8 mouse cellular contexts compared by ENCODE assay signal in the genomic region with DNA sequence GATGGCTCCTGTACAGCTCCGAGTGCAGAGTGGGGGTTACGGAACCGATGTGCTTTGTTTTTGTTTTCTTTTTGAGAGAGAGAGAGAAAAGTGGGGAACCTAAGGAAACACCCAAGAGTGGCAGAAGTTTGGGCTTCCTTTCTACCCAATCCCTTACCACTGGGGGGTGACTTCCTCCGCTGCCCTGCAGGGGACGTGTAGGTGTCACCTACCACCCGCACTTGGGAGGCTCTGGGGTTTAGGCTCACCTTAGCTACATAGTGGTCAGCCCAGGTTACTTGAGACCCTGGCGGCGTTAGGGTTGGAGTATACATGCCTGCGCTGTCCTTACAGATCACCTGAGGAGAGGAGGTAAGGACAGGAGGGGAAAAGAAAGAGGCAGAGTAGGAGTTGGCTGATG. TPM values are rescaled to one million over a fixed set of nuclear protein-coding genes. Genes with fewer than 3 reads are reported as not detected.
DNase-seq lines count a peak whose midpoint lies in the region; ATAC-seq and TF ChIP-seq lines count a peak whose summit lies in the region.

No protein-coding gene starts in this region.

- peak overlapping the region; percentile 98 for H3K4me3 ChIP-seq in megakaryocyte, embryonic 14.5 days (replicated peaks)
- H3K4me3 ChIP-seq in heart, embryonic 11.5 days (ENCODE audit: low read depth, low read length), result no peak overlapping the region
- no peak overlapping the region for H3K4me3 ChIP-seq in liver, embryonic 12.5 days
- H3K4me3 ChIP-seq in thymus, adult 2 months (ENCODE audit: control insufficient read depth, insufficient read depth, low read length), result no peak overlapping the region

- peaks cover 27% of the 10 kb centered on the region for H3K9me3 ChIP-seq in megakaryocyte, embryonic 14.5 days
- no peaks in the 10 kb centered on the region; the same call in 1 of the 2 replicates for H3K9me3 ChIP-seq in heart, embryonic 11.5 days (replicated peaks; ENCODE audit: control insufficient read depth, low read length)
- peaks cover 7% of the 10 kb centered on the region; the same call in 1 of the 2 replicates for H3K9me3 ChIP-seq in liver, embryonic 12.5 days (replicated peaks)

- peak overlapping the region; percentile 89 for H3K4me2 ChIP-seq in heart, embryonic 11.5 days
- peak overlapping the region; percentile 76 for H3K4me2 ChIP-seq in liver, embryonic 12.5 days

- H3K27me3 ChIP-seq in megakaryocyte, embryonic 14.5 days (replicated peaks), result peaks cover 3% of the 10 kb centered on the region
- H3K27me3 ChIP-seq in heart, embryonic 11.5 days (ENCODE audit: control insufficient read depth, insufficient read depth, low read length), result no peaks in the 10 kb centered on the region
- H3K27me3 ChIP-seq in liver, embryonic 12.5 days (replicated peaks), result no peaks in the 10 kb centered on the region
- H3K27me3 ChIP-seq in thymus, adult 2 months (ENCODE audit: control insufficient read depth, insufficient read depth, low read length), result no peaks in the 10 kb centered on the region

- DNase-seq in thymus, adult 2 months, result peak; percentile 43
- no peak for DNase-seq in ovary, postnatal 36 days (ENCODE audit: low spot score)
- DNase-seq in left cerebral cortex, postnatal 4 days, result no peak
- DNase-seq in left cerebral cortex, postnatal 10 days (ENCODE audit: extremely low spot score in 1 of 2, low spot score in 2 of 2), result no peak

- no peak overlapping the region; the same call in 1 of the 2 replicates for H3K9ac ChIP-seq in heart, embryonic 11.5 days (ENCODE audit: low read depth, low read length)
- H3K9ac ChIP-seq in liver, embryonic 12.5 days, result 0 out of 2 replicates have a peak overlapping the region, but pooled peaks have one; percentile 42

- no peak overlapping the region for H3K27ac ChIP-seq in heart, embryonic 11.5 days (ENCODE audit: low read depth, low read length)
- H3K27ac ChIP-seq in liver, embryonic 12.5 days, result no peak overlapping the region
- H3K27ac ChIP-seq in thymus, adult 2 months (ENCODE audit: control insufficient read depth, insufficient read depth, low read length), result peak overlapping the region; percentile 65

- H3K36me3 ChIP-seq in megakaryocyte, embryonic 14.5 days (replicated peaks; ENCODE audit: low read length), result peaks cover 23% of the 10 kb centered on the region
- H3K36me3 ChIP-seq in heart, embryonic 11.5 days (ENCODE audit: control insufficient read depth, insufficient read depth, low read length), result no peaks in the 10 kb centered on the region
- no peaks in the 10 kb centered on the region for H3K36me3 ChIP-seq in liver, embryonic 12.5 days
- H3K36me3 ChIP-seq in thymus, adult 2 months (ENCODE audit: control insufficient read depth, insufficient read depth, low read length), result no peaks in the 10 kb centered on the region

- ATAC-seq in megakaryocyte, adult 5-6 weeks (ENCODE audit: poor library complexity, severe bottlenecking), result no peak
- ATAC-seq in heart, embryonic 11.5 days (replicated peaks; ENCODE audit: insufficient number of reproducible peaks, low FRiP score, low TSS enrichment), result no peak
- no peak for ATAC-seq in liver, embryonic 12.5 days

- intact Hi-C loops in left cerebral cortex, postnatal 4 days (cut with DNase I), result loop anchor here (5.0 kb wide), 1 partner anchor 346 kb away; no protein-coding TSS in a partner anchor
- intact Hi-C loops in left cerebral cortex, postnatal 10 days (cut with DNase I), result loop anchor here (5.0 to 10.0 kb wide), 2 partner anchors 66 to 608 kb away; no protein-coding TSS in a partner anchor

- no peak for TF ChIP-seq POLR2A in thymus, adult 2 months (IDR thresholded peaks at IDR 0.05; ENCODE audit: control insufficient read depth, extremely low read depth, insufficient read depth, low read length, poor library complexity)

- H3K4me1 ChIP-seq in megakaryocyte, embryonic 14.5 days, result peaks cover 48% of the 10 kb centered on the region
- H3K4me1 ChIP-seq in heart, embryonic 11.5 days (ENCODE audit: control insufficient read depth, insufficient read depth, low read length), result peaks cover 8% of the 10 kb centered on the region
- peaks cover 20% of the 10 kb centered on the region for H3K4me1 ChIP-seq in liver, embryonic 12.5 days
- H3K4me1 ChIP-seq in thymus, adult 2 months (replicated peaks; ENCODE audit: control insufficient read depth, insufficient read depth, low read length), result peaks cover 20% of the 10 kb centered on the region

- TF ChIP-seq CTCF in thymus, adult 2 months (IDR thresholded peaks at IDR 0.05; ENCODE audit: borderline replicate concordance, control insufficient read depth, extremely low read depth, insufficient read depth, low read length, poor library complexity), result no peak

- WGBS in heart, embryonic 11.5 days (ENCODE audit: insufficient replicate concordance), result 62% methylated on average over 9 of the region's 9 CpGs
- 75% methylated on average over 9 of the region's 9 CpGs for WGBS in liver, embryonic 12.5 days (ENCODE audit: insufficient replicate concordance)
- 76% methylated on average over 9 of the region's 9 CpGs for WGBS in thymus, adult 2 months

RNA-seq across cellular contexts. Expression of a gene that starts 0.7 kb away (rescaled TPM):
- 1.1 and 1.6 TPM in 2 replicates for polyA plus RNA-seq in megakaryocyte, embryonic 14.5 days (2012; ENCODE audit: insufficient read depth, low replicate concordance)
- total RNA-seq in megakaryocyte, adult 5-6 weeks (2015), result 74.1 and 81.6 TPM in 2 replicates
- 25.5 and 32.2 TPM in 2 replicates for total RNA-seq in megakaryocyte, adult 5-6 weeks (2017)
- polyA plus RNA-seq in heart, embryonic 11.5 days (2014; fragmentation: Nextera tagmentation; extraction: Ambion mirVana), result 4.6 and 4.8 TPM in 2 replicates
- 3.6 and 4.2 TPM in 2 replicates for polyA plus RNA-seq in liver, embryonic 12.5 days (2016; fragmentation: Nextera tagmentation; extraction: Ambion mirVana)
- 33.9 and 43.2 TPM in 2 replicates for polyA plus RNA-seq in thymus, adult 2 months (2012; rRNA removed)
- total RNA-seq in left cerebral cortex, postnatal 4 days (2021), result 10 to 100 TPM; 16.3 to 19.6 TPM
- 10 to 100 TPM; 16.5 to 16.9 TPM for total RNA-seq in left cerebral cortex, postnatal 10 days (2021)

RNA-seq across cellular contexts. Expression of a gene that starts 57.0 kb away (rescaled TPM):
- polyA plus RNA-seq in megakaryocyte, embryonic 14.5 days (2012; ENCODE audit: insufficient read depth, low replicate concordance), result 4.6 and 9.2 TPM in 2 replicates
- 0.16 and 0.36 TPM in 2 replicates for total RNA-seq in megakaryocyte, adult 5-6 weeks (2015)
- 0.29 and 0.77 TPM in 2 replicates for total RNA-seq in megakaryocyte, adult 5-6 weeks (2017)
- polyA plus RNA-seq in heart, embryonic 11.5 days (2014; fragmentation: Nextera tagmentation; extraction: Ambion mirVana), result 0.23 and 0.27 TPM in 2 replicates
- 0.19 and 0.23 TPM in 2 replicates for polyA plus RNA-seq in liver, embryonic 12.5 days (2016; fragmentation: Nextera tagmentation; extraction: Ambion mirVana)
- polyA plus RNA-seq in thymus, adult 2 months (2012; rRNA removed), result 3.5 and 4.6 TPM in 2 replicates
- 1 to 10 TPM; 1.3 to 1.8 TPM for total RNA-seq in left cerebral cortex, postnatal 4 days (2021)
- 1 to 10 TPM; 2.1 TPM for total RNA-seq in left cerebral cortex, postnatal 10 days (2021)
